Mouse (Mus musculus) neural tube, embryonic 14.5 days (tissue): ENCODE measurements around the gene Gm6871. TPM values are rescaled to one million over a fixed set of nuclear protein-coding genes. Genes with fewer than 3 reads are reported as not detected.

Experiments
- polyA plus RNA-seq: library from polyadenylated mRNA; unstranded; fragments of >200 nt; fragmentation: Nextera tagmentation; extraction: Ambion mirVana; gene quantifications from 2 replicates; pipeline ENCODE4 v1.2.1, GENCODE M21; 2014

The Gm6871 gene
- polyA plus RNA-seq, 1 experiment from 2014 or later: not detected

Other genes starting within 250 kb of the Gm6871 start
- 9.2 and 10.1 TPM in 2 replicates for gene AI987944, start 180.3 kb downstream of the Gm6871 start, polyA plus RNA-seq
- gene Vmn2r57, start 125.0 kb downstream of the Gm6871 start, polyA plus RNA-seq: 0.70 and 0.82 TPM in 2 replicates
- gene Gm20449, start 74.2 kb downstream of the Gm6871 start, polyA plus RNA-seq: 0.21 and 0.23 TPM in 2 replicates
- 4.9 and 6.0 TPM in 2 replicates for gene AW146154, start 73.8 kb downstream of the Gm6871 start, polyA plus RNA-seq
- 19.0 and 21.2 TPM in 2 replicates for gene 2610021A01Rik, start 25.6 kb upstream of the Gm6871 start, polyA plus RNA-seq
- 36.2 and 36.6 TPM in 2 replicates for gene Zfp788, start 59.5 kb upstream of the Gm6871 start, polyA plus RNA-seq